Mouse (Mus musculus) lung, embryonic 15.5 days (tissue): ENCODE measurements around the gene Wdfy1. TPM values are rescaled to one million over a fixed set of nuclear protein-coding genes. Genes with fewer than 3 reads are reported as not detected.

ENCODE experiments used
- ATAC-seq: fragments of 200-750 bp; cut with Nextera tagmentation; 2 replicates; pipeline ENCODE4 v1.8.0; 2017; ENCODE audit warnings: moderate number of reproducible peaks, borderline replicate concordance; ENCODE audit not compliant: low FRiP score, low TSS enrichment; ENCODE audit errors: extremely low read depth
- H3K27ac ChIP-seq: fragments of 300-500 bp; sonication (generic); 2 replicates; pipeline ENCODE4 v1.5.1; 2015; ENCODE audit warnings: moderate library complexity, mild to moderate bottlenecking, inconsistent platforms
- H3K27me3 ChIP-seq: fragments of 300-500 bp; sonication (generic); 2 replicates; pipeline ENCODE4 v1.6.1; 2015; ENCODE audit warnings: inconsistent platforms
- H3K36me3 ChIP-seq: fragments of 300-500 bp; sonication (generic); 2 replicates; pipeline ENCODE4 v1.6.1; 2015; ENCODE audit warnings: inconsistent platforms
- H3K4me1 ChIP-seq: fragments of 300-500 bp; sonication (generic); 2 replicates; pipeline ENCODE4 v1.6.1; 2015; ENCODE audit warnings: inconsistent platforms
- H3K4me2 ChIP-seq: fragments of 300-500 bp; sonication (generic); 2 replicates; pipeline ENCODE4 v1.6.1; 2015; ENCODE audit warnings: inconsistent platforms, mild to moderate bottlenecking, moderate library complexity
- H3K4me3 ChIP-seq: fragments of 300-500 bp; sonication (generic); 2 replicates; pipeline ENCODE4 v1.5.1; 2015; ENCODE audit warnings: mild to moderate bottlenecking, inconsistent platforms
- H3K9ac ChIP-seq: fragments of 300-500 bp; sonication (generic); 2 replicates; pipeline ENCODE4 v1.6.1; 2015; ENCODE audit warnings: inconsistent platforms
- H3K9me3 ChIP-seq: fragments of 300-500 bp; sonication (generic); 2 replicates; pipeline ENCODE4 v1.6.1; 2016; ENCODE audit warnings: inconsistent platforms
- WGBS: fragments of 180-500 bp; shearing (Covaris S2); methylation state at CpG from one replicate; pipeline ENCODE4 v1.1.7; 2015; 5-methylcytosine and 5-hydroxymethylcytosine counted together
- polyA plus RNA-seq: library from polyadenylated mRNA; unstranded; fragments of >200 nt; fragmentation: Nextera tagmentation; extraction: Ambion mirVana; gene quantifications from 2 replicates; pipeline ENCODE4 v1.2.1, GENCODE M21; 2015

The Wdfy1 gene
- polyA plus RNA-seq, 1 experiment from 2014 or later, result 43.0 TPM

DNA sequence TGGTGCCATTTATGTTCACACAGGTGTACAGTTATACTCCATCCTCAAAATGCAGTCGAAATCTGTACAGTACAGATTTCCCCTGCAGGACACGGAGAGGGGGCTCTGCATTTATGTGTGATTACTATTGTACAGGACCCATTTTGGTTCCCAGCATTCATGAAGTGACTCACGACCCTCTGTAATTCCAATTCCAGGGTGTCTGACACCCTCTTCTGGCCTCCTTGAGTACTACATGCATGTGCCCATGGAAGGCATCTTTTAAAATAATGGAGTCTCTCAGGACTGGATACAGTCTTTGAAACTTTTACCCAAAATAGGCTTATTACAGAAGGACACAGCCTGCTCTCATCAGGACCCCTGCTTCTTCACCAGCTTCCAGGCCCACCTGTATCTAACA is 6.5 kb upstream of the Wdfy1 start:
- H3K36me3 ChIP-seq, result peaks cover 42% of the 10 kb centered on the region
- no peak for ATAC-seq
- H3K9ac ChIP-seq, result no peak overlapping the region
- WGBS, result 81% methylated on average over 3 of the region's 3 CpGs
- H3K4me3 ChIP-seq, result no peak overlapping the region
- no peaks in the 10 kb centered on the region for H3K4me1 ChIP-seq
- no peaks in the 10 kb centered on the region for H3K27me3 ChIP-seq
- no peaks in the 10 kb centered on the region for H3K9me3 ChIP-seq
- H3K27ac ChIP-seq, result no peak overlapping the region
- H3K4me2 ChIP-seq, result no peak overlapping the region

GRCm38 (mm10) chr1:79778011-79778410 is 2.1 kb upstream of the Wdfy1 start:
- no peak for ATAC-seq
- Histone ChIP-seq H3K4me1 (0 out of 2 replicates have a peak, but pooled peaks cover 3% of the 10 kb centered on the region), H3K27me3 (no peaks in the 10 kb centered on the region), H3K36me3 (peaks cover 42% of the 10 kb centered on the region), H3K9me3 (no peaks in the 10 kb centered on the region), H3K9ac (no peak overlapping the region), H3K27ac (no peak overlapping the region), H3K4me3 (no peak overlapping the region), H3K4me2 (no peak overlapping the region)
- whole genome bisulfite sequencing, result 79% methylated on average over 11 of the region's 11 CpGs

DNA sequence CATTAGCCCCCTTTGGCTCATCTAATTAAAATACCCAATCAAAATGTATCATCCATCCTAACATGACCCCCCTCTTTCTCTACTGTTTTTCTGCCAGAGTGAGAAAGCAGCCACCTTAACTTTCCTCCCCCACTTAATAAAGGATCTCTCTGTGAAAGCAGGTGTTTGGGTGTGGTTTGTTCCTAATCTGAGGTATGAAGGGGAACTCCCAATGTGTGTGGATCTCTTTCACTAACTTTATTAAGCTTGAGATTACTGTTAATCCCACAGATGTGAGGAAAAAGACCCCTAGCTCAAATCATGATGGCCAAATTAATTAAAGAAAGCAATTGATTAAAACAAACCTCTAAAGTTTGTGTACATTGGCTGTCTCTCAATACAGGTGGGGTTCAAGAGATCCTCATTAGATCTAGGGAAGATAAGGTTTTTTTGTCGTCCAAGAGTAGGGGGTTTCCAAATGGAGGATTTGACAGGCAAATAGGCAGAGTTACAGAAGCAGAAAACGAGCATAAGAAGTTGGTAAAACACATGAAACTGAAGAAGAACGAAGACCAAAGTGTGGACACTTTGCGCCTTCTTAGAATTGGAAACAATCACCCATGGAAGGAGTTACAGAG is 1.7 kb downstream of the Wdfy1 start:
- Histone ChIP-seq H3K27ac (no peak overlapping the region), H3K36me3 (peaks cover 8% of the 10 kb centered on the region; the same call in 1 of the 2 replicates), H3K4me2 (no peak overlapping the region), H3K27me3 (no peaks in the 10 kb centered on the region), H3K4me1 (0 out of 2 replicates have a peak, but pooled peaks cover 3% of the 10 kb centered on the region), H3K9ac (no peak overlapping the region), H3K9me3 (no peaks in the 10 kb centered on the region), H3K4me3 (no peak overlapping the region)
- WGBS, result 69% methylated on average over 4 of the region's 4 CpGs
- ATAC-seq, result no peak

DNA sequence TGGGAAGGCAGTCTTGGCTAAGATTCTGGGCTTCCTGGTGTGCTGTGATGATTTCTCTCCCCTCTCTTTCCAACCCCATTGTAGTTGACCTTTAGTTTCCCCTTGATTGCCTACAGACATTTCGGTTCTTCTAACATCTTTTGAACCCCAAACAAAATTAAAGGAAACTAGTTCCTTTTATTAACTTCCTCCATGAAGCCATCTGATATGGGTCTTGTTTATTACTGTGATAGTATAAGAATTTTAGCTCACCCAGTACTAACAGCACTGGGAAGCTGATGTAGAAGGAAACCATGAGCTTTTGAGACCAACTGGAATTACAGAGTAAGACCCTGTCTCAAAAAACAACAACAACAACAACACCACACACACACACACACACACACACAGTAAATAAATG is 7.7 kb downstream of the Wdfy1 start:
- Histone ChIP-seq H3K27me3 (no peaks in the 10 kb centered on the region), H3K9me3 (no peaks in the 10 kb centered on the region), H3K4me2 (no peak overlapping the region), H3K36me3 (no peaks in the 10 kb centered on the region), H3K4me3 (no peak overlapping the region), H3K27ac (no peak overlapping the region), H3K4me1 (no peaks in the 10 kb centered on the region), H3K9ac (no peak overlapping the region)
- WGBS, result 52% methylated on average over 1 of the region's 1 CpGs
- no peak for ATAC-seq

- Histone ChIP-seq H3K4me1 (peaks cover 20% of the 10 kb centered on the region), H3K27me3 (no peaks in the 10 kb centered on the region), H3K4me3 (no peak overlapping the region), H3K9ac (no peak overlapping the region), H3K36me3 (no peaks in the 10 kb centered on the region), H3K4me2 (no peak overlapping the region), H3K9me3 (no peaks in the 10 kb centered on the region), H3K27ac (no peak overlapping the region)
- no peak for ATAC-seq
- 73% methylated on average over 1 of the region's 1 CpGs for WGBS
Measured at GRCm38 (mm10) chr1:79764483-79764882, 11.5 kb downstream of the Wdfy1 start.

GRCm38 (mm10) chr1:79764031-79764430 is 11.9 kb downstream of the Wdfy1 start:
- Histone ChIP-seq H3K4me3 (no peak overlapping the region), H3K27me3 (no peaks in the 10 kb centered on the region), H3K9ac (no peak overlapping the region), H3K9me3 (no peaks in the 10 kb centered on the region), H3K27ac (no peak overlapping the region), H3K36me3 (no peaks in the 10 kb centered on the region), H3K4me2 (no peak overlapping the region), H3K4me1 (peaks cover 20% of the 10 kb centered on the region)
- WGBS, result 88% methylated on average over 2 of the region's 2 CpGs
- ATAC-seq, result no peak

DNA sequence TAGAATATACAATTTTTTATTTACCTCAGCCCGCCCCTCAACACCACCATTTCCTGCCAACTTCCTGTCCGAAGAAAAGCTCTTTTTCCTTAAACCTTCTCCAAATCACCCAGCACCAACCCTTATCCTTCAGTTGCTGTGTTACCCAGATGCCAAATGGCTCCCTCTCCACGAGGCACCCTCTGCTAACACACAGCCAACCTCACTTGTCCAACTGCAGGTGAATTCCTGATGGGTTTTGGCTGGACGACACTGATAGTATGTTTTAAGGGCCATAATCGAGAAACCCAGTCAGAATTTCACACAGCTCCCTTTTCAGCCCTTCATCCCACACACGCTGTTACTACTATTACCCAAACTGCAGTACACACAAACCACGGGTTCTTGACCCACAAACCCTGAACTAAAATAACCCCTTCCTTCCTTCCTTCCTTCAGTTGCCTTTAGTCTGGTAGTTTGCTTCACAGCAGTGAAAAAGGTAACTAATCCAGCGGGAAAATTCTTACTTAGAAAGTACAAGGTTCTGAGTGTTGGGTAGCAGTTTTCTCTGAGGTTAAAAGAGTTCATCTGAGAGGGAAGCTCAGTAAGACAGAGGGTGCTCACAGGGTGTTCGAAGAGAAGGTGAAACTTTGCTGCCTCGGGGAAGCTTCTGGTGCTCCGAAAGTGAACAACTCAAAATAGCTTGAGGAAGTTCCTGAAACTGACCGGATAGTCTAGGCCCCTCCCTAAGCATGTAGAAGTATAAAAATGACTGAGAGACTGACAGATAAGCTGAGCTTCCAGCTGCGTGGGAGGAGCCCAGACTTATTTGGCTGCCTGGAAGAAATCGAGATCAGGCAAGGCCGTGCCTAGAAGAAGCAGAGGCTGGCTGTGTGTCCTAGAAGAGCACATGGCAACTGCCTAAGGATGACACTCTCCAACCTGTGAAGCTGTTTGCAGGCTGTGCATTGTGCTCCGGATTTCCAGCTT is 13.4 kb downstream of the Wdfy1 start:
- H3K4me3 ChIP-seq, result peak overlapping the region; percentile 92
- H3K4me1 ChIP-seq, result peaks cover 20% of the 10 kb centered on the region
- no peak overlapping the region for H3K9ac ChIP-seq
- no peaks in the 10 kb centered on the region for H3K9me3 ChIP-seq
- H3K4me2 ChIP-seq, result peak overlapping the region; percentile 92
- no peaks in the 10 kb centered on the region for H3K27me3 ChIP-seq
- ATAC-seq, result no peak
- WGBS, result 44% methylated on average over 16 of the region's 16 CpGs
- H3K36me3 ChIP-seq, result no peaks in the 10 kb centered on the region
- H3K27ac ChIP-seq, result no peak overlapping the region

DNA sequence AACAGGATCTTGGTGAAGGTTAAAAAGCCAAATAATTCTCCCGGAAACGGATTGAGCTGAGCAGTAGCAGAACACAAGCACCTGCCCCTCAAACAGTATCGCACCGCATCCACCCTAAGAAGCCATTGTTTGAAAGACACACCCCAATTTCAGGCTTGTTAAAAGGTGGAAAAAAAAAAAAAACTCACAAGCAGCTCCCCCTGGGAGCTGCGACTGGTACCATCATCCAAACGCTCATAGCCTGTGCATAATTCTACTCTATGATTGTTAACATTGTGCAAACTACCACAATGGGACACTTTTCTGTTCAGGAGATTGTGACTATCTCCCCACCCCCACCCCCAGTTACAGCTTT is 14.0 kb downstream of the Wdfy1 start:
- Histone ChIP-seq H3K4me1 (peaks cover 23% of the 10 kb centered on the region), H3K36me3 (no peaks in the 10 kb centered on the region), H3K27ac (no peak overlapping the region), H3K9ac (no peak overlapping the region), H3K27me3 (no peaks in the 10 kb centered on the region), H3K4me2 (peak overlapping the region; percentile 92), H3K4me3 (peak overlapping the region; percentile 92), H3K9me3 (no peaks in the 10 kb centered on the region)
- WGBS, result under 1% methylated on average over 6 of the region's 6 CpGs
- peak; percentile 17; the same call in 1 of the 2 replicates for ATAC-seq

- Histone ChIP-seq H3K4me1 (peaks cover 24% of the 10 kb centered on the region), H3K9me3 (no peaks in the 10 kb centered on the region), H3K27me3 (no peaks in the 10 kb centered on the region), H3K9ac (peak overlapping the region; percentile 93), H3K4me3 (peak overlapping the region; percentile 92), H3K27ac (no peak overlapping the region), H3K36me3 (no peaks in the 10 kb centered on the region), H3K4me2 (peak overlapping the region; percentile 92)
- ATAC-seq, result peak; percentile 96
- WGBS, result under 1% methylated on average over 65 of the region's 65 CpGs
Measured at GRCm38 (mm10) chr1:79761106-79761916, 14.6 kb downstream of the Wdfy1 start.

DNA sequence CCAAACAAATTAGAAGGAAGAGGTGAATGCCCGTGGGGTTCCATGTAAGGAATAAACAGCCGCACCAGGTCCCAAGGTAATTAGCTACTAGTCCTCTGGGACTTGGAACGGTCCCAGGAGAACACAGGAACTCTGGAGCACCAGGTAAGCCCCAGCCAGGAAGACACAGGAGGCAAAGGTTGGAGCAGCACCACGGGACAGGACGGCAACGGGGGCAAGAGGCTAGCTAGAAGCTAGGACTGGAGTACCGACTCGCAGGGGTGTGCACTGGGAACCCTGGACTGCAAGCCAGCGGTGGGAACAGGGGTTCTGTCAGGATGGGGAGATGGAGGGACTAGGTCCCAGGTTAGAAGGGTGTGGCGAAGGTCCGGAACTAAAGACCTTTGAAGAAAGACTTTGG is 15.3 kb downstream of the Wdfy1 start:
- 7% methylated on average over 11 of the region's 11 CpGs for WGBS
- no peak overlapping the region for H3K27ac ChIP-seq
- peaks cover 24% of the 10 kb centered on the region for H3K4me1 ChIP-seq

GRCm38 (mm10) chr1:79759436-79759972 is 16.4 kb downstream of the Wdfy1 start:
- H3K4me3 ChIP-seq, result no peak overlapping the region
- no peaks in the 10 kb centered on the region for H3K27me3 ChIP-seq
- ATAC-seq, result no peak
- WGBS, result 60% methylated on average over 5 of the region's 5 CpGs
- no peak overlapping the region for H3K27ac ChIP-seq
- H3K36me3 ChIP-seq, result no peaks in the 10 kb centered on the region
- no peaks in the 10 kb centered on the region for H3K9me3 ChIP-seq
- peaks cover 24% of the 10 kb centered on the region for H3K4me1 ChIP-seq
- H3K4me2 ChIP-seq, result peak overlapping the region; percentile 27; the same call in 1 of the 2 replicates
- H3K9ac ChIP-seq, result no peak overlapping the region

More for the DNA sequence above, 15.3 kb downstream of the Wdfy1 start:
- peak overlapping the region; percentile 92 for H3K4me2 ChIP-seq
- peak overlapping the region; percentile 93 for H3K9ac ChIP-seq
- H3K4me3 ChIP-seq, result peak overlapping the region; percentile 92
- no peaks in the 10 kb centered on the region for H3K27me3 ChIP-seq
- ATAC-seq, result peak; percentile 11; the same call in 1 of the 2 replicates
- no peaks in the 10 kb centered on the region for H3K9me3 ChIP-seq
- H3K36me3 ChIP-seq, result no peaks in the 10 kb centered on the region
